Mouse (Mus musculus) kidney, postnatal 4 days (tissue): Measurements from ENCODE around the gene Gm973.
A peak's percentile ranks its signal among the peaks of the same experiment; 100 is the strongest.

ENCODE experiments used
- DNase-seq, 2 experiments: peaks; one replicate each; pipeline ENCODE4 v3.0.0; 2021; ENCODE audit warnings: mixed read lengths in 2 of 2

The Gm973 gene

GRCm38 (mm10) chr1:59516026-59516917, at the start of gene Gm973:
Gene Gm973, plus strand, starts transcription at chr1:59516264.
- DNase-seq: peak; percentile 56 to 75

GRCm38 (mm10) chr1:59469170-59469569, 46.9 kb upstream of the Gm973 start:
- DNase-seq: no peak

DNA sequence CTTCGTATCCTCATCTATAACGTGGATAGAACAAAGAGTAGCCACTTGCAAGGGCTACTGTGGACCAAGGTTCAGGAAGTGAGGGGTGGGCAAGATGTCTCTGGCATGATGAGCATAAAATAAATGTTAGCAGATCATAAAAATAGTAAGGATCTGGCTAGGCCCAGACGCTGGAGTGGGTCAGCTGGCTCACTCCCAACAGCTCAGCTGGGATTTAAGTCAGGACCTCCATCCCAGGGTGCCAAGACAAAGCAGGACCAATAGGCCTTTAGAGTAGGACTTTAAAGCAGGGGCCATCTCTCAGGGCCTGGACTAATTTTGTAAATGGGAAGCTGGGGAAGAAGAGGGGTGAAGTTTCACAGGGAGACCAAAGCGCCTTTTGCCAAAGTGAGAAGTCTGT, 45.3 kb upstream of the Gm973 start:
- peak; percentile 44 to 55 for DNase-seq

- DNase-seq: peak in 1 of 2 experiments; percentile 54
These were observed 43.5 kb upstream of the Gm973 start for GRCm38 (mm10) chr1:59472368-59473180.

- DNase-seq: no peak
These were observed 42.9 kb upstream of the Gm973 start for GRCm38 (mm10) chr1:59473181-59473555.

DNA sequence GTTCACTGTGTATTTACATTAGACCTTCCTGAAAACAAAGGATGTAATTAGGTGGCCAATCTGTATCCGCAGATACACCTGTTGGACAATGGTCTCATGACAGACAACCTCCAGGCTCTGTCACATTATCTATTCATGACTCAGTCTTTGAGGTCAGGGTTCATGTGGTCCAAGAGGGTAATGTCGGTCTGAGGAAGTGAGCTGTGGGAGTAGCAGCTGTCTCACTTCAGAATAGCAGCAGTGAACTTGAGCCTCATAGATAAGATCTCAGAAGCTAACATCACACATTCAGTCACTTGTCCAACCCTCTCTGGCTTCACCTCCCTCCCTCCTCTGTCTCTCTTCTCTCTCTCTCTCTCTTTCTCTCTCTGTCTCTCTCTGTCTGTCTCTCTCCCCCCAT, 40.4 kb upstream of the Gm973 start:
- DNase-seq: no peak

- no peak for DNase-seq
These were observed 37.2 kb upstream of the Gm973 start for GRCm38 (mm10) chr1:59478911-59479310.

DNA sequence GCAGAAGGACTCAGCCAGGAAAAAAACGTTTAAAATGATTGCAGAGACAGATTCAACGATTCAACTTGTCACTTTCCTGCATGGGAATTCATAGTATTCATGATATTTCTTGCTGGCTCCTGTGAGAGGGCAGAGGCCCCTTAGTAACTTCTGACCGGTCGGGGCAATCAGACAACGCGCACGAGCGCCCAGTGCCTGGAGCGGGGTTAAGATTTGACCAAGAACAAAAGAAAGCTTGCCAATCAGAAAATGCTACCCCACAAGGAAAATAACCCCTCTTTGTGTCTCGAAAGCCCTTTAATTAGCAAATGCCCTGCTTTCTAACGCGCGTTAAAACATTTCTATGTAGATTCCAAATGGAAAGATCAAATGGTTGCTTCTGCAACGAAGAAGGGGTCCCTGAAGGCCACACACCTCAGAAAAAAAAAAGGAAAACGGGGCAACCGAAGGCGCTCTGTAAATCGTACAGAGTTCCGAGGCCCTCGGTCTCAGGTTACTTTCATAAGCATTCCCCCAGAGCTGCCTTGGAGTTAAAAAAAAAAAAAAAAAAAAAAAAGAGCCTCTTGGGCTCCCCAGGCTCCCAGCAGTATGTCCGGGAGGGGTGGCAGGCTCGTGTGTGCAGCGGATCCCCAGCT, 35.1 kb upstream of the Gm973 start:
- DNase-seq: peak; percentile 41 to 60

GRCm38 (mm10) chr1:59481456-59482291, 34.4 kb upstream of the Gm973 start:
- peak; percentile 94 to 97 for DNase-seq

- DNase-seq: peak in 1 of 2 experiments; percentile 71
These were observed 33.8 kb upstream of the Gm973 start, which contains the start of gene Fzd7 for GRCm38 (mm10) chr1:59482331-59482695. Gene Fzd7, plus strand, starts transcription at chr1:59482424.

DNA sequence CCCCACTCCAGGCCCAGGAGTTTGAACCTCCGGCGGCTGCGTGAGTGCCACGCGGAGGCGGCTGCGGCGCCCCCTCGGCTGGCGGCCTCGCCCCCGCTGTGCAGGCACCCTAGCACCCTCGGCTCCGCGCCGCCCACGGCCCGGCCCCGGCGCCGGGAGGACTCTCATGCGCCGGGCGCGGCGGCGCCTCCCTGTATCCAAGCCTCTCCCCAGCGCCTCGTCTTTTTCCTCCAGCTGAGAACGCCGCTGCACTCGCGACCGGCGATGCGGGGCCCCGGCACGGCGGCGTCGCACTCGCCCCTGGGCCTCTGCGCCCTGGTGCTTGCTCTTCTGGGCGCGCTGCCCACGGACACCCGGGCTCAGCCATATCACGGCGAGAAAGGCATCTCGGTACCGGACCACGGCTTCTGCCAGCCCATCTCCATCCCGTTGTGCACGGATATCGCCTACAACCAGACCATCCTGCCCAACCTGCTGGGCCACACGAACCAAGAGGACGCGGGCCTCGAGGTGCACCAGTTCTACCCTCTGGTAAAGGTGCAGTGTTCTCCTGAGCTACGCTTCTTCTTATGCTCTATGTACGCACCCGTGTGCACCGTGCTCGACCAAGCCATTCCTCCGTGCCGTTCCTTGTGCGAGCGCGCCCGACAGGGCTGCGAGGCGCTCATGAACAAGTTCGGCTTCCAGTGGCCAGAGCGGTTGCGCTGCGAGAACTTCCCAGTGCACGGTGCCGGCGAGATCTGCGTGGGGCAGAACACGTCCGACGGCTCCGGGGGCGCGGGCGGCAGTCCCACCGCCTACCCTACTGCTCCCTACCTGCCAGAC, 33.2 kb upstream of the Gm973 start:
- peak; percentile 60 to 73 for DNase-seq

DNA sequence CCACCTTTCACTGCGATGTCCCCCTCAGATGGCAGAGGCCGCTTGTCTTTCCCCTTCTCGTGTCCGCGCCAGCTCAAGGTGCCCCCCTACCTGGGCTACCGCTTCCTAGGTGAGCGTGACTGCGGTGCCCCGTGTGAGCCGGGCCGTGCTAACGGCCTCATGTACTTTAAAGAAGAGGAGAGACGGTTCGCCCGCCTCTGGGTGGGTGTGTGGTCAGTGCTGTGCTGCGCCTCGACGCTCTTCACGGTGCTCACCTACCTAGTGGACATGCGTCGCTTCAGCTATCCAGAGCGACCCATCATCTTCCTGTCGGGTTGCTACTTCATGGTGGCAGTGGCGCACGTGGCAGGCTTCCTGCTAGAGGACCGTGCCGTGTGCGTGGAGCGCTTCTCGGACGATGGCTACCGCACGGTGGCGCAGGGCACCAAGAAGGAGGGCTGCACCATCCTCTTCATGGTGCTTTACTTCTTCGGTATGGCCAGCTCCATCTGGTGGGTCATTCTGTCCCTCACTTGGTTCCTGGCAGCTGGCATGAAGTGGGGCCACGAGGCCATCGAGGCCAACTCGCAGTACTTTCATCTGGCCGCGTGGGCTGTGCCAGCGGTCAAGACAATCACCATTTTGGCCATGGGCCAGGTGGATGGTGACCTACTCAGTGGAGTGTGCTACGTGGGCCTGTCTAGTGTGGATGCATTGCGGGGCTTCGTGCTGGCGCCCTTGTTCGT, 32.4 kb upstream of the Gm973 start:
- peak; percentile 88 to 92 for DNase-seq

GRCm38 (mm10) chr1:59484314-59484713, 31.8 kb upstream of the Gm973 start:
- no peak for DNase-seq

DNA sequence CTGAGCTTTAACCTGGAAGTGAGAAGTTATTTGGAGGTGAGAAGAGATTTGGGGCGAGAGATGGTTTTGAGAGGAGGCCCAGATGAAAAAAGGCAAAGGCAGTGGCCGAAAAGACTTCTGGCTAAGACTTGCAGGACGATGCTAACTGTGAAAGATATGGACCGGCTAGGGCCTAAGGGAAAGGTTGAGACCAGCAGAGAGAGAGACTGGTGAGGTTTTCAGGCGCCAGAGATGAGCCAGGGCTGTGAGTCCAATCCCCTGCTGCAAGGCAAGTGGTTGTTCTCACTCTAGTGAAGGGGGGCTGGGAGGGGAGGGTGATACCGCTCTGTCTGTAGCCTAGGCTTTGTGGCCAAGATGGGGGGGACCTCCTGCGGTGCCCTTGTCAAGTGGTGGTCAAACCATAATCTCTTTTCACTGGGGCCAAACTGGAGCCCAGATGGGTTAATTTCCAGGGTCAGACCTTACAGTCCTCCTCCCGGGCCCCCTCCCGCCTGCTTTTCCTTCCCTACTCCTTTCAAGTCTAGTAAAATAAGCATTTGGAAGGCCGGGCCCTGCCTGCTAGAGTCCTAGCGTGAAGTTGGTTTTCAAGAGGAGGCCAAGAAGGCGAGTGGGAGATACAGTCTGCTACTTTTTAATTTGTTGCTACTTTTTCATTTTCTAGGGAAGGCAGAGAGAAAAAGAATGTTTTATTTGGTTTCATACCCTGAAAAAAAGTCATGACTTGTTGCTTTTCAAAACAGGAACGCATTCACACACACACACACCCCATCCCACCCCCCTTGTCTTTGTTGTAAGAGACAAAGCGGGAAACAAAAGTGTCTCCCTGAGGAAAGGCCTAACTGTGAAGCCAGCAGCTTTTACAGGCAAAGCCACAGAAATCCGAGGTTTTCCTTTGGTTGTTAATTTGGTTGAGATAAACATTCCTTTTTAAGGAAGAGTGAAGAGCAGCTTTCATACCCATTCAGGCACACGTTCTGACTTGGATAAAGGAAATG, 31.0 kb upstream of the Gm973 start:
- DNase-seq: peak; percentile 42 to 62

DNA sequence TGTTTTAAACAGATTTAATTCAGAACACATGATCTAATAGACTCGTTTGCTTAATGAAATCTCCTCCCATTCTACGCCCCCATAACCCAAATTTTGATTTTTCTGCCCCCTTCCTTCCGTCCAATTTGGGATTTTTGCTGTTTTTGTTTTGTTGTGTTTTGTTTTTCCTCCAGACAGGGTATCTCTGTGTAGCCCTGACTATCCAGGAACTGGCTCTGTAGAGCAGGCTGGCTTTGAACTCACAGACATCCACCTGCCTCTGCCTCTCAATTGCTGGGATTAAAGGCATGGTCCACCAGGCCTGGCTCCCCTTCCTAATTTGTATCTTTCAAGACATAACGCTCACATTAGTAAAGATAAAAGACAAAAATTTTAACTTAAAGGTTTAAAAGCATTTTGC, 30.3 kb upstream of the Gm973 start:
- no peak for DNase-seq

DNA sequence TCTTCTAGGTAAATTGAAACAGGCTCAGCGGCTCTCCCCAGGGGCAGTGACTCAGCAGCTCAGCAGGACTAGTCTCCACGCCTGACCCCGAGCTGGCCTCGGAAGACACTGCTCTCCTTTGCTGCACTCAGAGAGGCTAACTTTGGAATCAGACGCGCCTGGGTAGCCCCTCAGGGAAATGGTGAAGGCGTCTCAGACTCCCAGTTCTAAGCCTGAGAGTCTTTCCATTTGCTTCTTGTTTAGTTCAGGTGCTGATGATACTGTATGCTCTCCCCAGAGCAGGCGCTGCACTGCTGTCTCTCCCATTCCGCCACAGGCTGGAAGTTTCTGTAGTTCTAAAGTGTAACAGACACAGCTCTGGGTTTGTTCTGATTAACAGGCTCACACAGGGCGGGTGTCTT, 28.4 kb upstream of the Gm973 start:
- peak; percentile 41 to 64 for DNase-seq

- no peak for DNase-seq
These were observed 27.6 kb upstream of the Gm973 start for GRCm38 (mm10) chr1:59488481-59488880.

DNA sequence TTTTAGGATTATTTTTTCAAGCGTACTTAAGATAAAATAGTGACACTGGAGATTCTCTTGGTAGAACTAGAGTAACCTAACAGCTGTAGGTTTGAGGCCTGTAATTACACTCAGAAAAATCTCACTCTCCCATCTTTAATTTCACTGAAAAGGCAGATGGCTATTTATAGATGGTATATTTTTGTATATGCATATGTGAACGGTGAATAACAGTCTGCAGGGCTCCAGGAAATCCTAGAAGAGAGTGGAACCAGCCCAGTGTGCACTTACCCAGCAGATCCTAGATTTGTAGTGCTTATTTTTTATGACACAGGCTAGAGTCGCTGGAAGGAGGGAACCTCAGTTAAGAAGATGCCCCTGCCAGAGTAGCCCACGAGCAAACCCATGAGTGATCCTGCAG, 27.1 kb upstream of the Gm973 start:
- no peak for DNase-seq

DNA sequence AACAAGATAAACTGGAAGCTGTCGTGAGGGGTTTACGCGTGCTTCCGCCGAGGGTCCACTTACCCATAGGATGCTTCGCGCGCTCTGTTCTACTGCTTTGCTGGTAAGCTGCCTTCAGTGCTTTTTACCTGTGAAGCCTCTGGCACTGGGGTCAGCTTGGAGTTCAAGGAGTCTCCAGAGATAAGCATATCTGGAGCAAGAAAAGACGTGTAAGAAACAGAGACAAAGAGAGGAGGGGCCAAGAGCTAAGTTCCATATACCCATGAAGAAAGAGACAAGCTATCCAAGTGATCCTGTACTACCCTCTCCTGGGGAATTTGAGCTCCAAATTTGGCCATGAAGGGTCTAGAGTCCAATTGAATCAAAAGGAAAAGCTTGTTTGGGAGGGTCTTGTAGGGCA, 24.5 kb upstream of the Gm973 start:
- DNase-seq: no peak
